Mouse (Mus musculus): ENCODE measurements around the gene Klhl12.

GRCm38 (mm10) chr1:134512183-134512582 lies 56.9 kb downstream of the Klhl12 start:
- TF ChIP-seq CTCF (IDR thresholded peaks at IDR 0.05; ENCODE audit: extremely low read depth, insufficient read depth, low read length) (no peak), POLR2A (IDR thresholded peaks at IDR 0.05; ENCODE audit: extremely low read depth, insufficient read depth, low read length) (no peak)

Measured in cortical plate, adult 2 months (tissue).